Mouse (Mus musculus): ENCODE results near the gene Prr3. TPM values are rescaled to one million over a fixed set of nuclear protein-coding genes. Genes with fewer than 3 reads are reported as not detected.

Gene Prr3
- total RNA-seq, 2 experiments from 2014 or later, result 57.4 to 57.6 TPM

DNA sequence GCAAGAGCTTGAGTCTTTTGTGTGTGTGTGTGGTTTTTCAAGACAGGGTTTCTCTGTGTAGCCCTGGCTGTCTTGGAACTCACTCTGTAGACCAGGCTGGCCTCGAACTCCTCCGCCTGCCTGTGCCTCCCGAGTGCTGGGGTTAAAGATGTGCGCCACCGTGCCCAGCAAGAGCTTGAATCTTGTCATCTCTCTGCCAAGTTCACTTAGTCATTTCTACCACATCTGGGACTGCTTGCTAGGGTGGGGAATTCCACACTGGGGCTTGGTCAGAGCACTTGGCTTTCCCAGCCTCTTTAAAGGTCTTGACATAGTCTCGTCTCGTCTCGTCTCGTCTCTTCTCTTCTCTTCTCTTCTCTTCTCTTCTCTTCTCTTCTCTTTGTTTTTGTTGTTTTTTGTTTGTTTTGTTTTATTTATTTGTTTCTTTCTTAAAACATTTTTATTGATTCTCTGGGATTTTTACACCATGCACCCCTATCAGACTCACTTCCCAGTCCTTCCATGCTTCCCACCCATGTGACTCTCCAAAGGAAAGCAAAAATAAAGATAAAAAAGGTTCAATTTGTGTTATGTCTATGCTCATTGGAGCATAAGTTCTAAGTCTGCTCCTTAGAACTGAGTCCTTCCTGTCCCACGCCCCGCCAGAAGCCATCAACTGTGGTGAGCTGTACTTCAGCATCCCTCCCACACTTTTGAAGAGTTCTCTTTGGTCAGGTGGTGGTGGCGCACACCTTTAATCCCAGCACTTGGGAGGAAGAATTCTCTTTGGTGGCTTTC lies 21.3 kb upstream of the Prr3 start:
- DNase-seq (ENCODE audit: low spot score in 2 of 2), result no peak
- intact Hi-C loops (cut with DNase I), result no loop called here

DNA sequence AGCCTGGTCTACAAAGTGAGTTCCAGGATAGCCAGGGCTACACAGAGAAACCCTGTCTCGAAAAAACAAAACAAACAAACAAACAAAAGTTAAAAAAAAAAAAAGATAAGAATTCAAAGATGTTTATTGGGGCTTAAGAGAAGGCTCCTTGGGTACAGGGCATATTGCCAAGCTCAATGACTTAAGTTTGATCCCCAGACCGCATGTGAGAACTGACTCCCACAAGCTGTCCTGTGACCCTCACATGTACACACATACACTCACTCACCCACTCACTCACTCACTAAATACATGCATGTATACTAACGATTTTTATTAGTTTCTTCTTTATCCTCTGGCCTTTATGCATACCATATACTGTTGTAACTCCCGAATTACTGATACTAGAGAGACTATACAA lies 20.3 kb upstream of the Prr3 start:
- no peak for DNase-seq (ENCODE audit: low spot score in 2 of 2)
- intact Hi-C loops (cut with DNase I), result no loop called here

DNA sequence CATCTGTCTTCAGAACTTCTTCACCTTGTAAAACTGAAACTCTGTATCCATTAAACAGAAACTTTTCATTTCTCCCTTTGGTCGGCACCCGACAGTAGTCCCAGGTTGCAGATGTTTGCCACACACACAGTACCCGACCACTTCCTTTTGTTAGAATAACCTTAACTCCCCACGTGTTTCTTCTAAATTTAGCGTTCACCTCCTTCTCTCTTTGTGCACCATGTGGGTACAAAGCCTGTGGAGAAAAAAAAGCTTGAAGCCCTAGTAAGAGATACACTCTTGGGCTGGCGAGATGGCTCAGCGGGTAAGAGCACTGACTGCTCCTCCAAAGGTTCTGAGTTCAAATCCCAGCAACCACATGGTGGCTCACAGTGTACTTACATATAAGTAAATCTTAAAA lies 19.3 kb upstream of the Prr3 start:
- no peak for DNase-seq (ENCODE audit: low spot score in 2 of 2)
- intact Hi-C loops (cut with DNase I), result loop anchor here (5.0 kb wide), 2 partner anchors 113 to 193 kb away; partner anchors contain the start of gene H2-T3

DNA sequence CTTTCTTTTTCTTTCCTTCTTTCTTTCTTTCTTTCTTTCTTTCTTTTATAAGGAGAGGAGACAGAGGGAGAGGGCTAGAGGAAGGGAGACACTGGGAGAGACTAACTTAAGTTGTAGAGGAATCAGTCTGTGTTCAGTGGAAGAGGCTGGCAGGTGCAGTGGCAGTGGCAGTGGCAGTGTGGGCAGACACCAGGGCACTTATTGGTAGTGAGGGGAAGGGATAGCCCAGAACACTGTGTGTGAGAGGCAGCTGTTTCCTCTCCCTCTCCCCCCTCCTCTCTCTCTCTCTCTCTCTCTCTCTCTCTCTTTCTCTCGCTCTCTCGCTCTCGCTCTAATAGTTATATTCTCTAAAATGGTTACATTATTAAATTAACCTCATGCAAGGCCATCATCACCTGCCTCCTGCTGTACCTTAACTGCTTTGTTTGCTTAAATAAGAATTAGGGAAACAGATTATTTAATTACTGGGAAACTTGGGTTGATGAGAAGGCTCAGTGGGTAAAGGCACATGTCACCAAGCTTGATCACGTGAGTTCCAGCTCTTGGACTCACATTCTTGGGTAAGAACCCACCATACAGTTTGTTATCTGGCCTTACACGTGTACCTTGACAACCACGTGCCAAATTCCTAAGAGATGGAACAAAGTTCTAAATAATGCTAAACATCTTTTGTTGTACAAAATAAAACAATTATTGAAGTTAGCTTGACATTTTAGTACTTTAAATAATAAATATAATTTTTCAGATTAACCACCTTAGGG lies 18.7 kb upstream of the Prr3 start:
- DNase-seq (ENCODE audit: low spot score in 2 of 2), result no peak
- intact Hi-C loops (cut with DNase I), result loop anchor here (5.0 kb wide), 2 partner anchors 114 to 194 kb away; partner anchors contain the start of gene H2-T3

DNA sequence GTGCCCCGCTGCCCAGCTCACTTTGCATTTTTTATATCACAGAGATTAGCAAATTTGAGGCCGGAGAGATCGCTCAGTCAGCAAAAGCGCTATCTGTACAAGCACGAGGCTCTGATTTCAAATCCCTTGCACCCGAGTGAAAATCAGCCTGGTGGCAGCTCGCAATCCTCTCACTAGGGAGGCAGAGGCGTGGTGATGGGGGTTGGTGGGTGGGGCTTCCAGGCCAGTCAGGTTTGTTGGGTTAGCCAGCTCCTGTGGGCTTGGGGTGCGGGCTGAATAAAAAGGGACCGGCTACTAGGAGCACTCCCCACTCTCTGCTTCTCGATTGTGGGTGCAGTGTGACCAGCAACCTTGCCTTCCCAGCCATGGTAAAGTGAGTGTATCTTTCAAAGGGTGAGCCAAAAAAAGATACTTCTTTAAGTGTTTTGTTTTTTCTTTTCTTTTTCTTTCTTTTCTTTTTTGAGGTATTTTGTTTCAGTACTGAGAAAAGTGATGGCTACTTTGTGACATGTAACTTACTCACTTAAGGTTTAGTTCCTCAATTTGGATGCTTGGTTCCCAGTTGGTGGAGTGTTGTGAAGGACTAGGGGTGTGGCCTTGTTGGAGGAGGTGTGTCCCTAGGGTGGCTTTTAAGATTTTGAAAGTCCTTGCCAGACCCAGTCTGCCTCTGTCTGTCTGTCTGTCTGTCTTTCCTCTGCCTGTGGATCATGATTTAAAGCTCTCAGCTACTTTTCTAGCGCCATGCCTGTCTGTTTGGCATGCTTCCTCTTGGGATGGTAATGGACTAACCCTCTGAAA lies 17.9 kb upstream of the Prr3 start:
- DNase-seq (ENCODE audit: low spot score in 2 of 2), result no peak
- intact Hi-C loops (cut with DNase I), result loop anchor here (2.0 to 5.0 kb wide), 3 partner anchors 39 to 194 kb away; partner anchors contain the start of gene H2-T3

DNA sequence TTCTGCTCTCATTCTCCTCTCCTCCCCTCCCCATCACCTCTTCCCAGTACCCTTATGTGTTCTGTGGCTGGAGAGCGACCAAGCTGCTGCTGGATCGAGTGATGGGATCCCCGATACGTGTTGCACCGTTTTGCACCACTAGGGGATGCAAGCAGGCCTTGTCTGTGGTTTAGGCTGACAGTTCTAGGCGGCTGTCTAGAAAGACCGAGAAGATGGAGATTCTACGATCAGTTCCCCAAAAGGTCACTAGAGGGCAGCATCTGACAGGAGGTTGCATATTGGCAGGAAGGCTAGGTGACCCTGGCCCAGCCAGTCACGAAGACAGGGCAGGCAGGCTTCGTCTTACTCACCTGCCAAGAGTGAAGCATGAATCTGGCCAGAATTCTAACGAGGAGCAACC lies 16.9 kb upstream of the Prr3 start:
- peak; percentile 95 to 97 for DNase-seq (ENCODE audit: low spot score in 2 of 2)
- intact Hi-C loops (cut with DNase I), result loop anchor here (2.0 to 5.0 kb wide), 3 partner anchors 40 to 195 kb away; partner anchors contain the start of gene H2-T3

GRCm38 (mm10) chr17:35994879-35995240 lies 14.8 kb upstream of the Prr3 start:
- intact Hi-C loops (cut with DNase I), result loop anchor here (5.0 kb wide), 2 partner anchors 117 to 197 kb away; partner anchors contain the start of gene H2-T3

GRCm38 (mm10) chr17:35994175-35994878 lies 14.3 kb upstream of the Prr3 start:
- intact Hi-C loops (cut with DNase I), result no loop called here

More at GRCm38 (mm10) chr17:35994879-35995240, 14.8 kb upstream of the Prr3 start:
- DNase-seq (ENCODE audit: low spot score in 2 of 2), result no peak

GRCm38 (mm10) chr17:35993675-35994074 lies 13.6 kb upstream of the Prr3 start:
- intact Hi-C loops (cut with DNase I), result loop anchor here (2.0 kb wide), 1 partner anchor 57 kb away; no protein-coding TSS in a partner anchor
- peak; percentile 83 to 84 for DNase-seq (ENCODE audit: low spot score in 2 of 2)

More at GRCm38 (mm10) chr17:35994175-35994878, 14.3 kb upstream of the Prr3 start:
- peak; percentile 80 to 86 for DNase-seq (ENCODE audit: low spot score in 2 of 2)

- DNase-seq (ENCODE audit: low spot score in 2 of 2), result no peak
- intact Hi-C loops (cut with DNase I), result loop anchor here (2.0 kb wide), 1 partner anchor 55 kb away; no protein-coding TSS in a partner anchor
Observed at GRCm38 (mm10) chr17:35991781-35992180, 11.7 kb upstream of the Prr3 start.

GRCm38 (mm10) chr17:35981776-35982175 lies 1.7 kb upstream of the Prr3 start:
- intact Hi-C loops (cut with DNase I), result no loop called here
- no peak for DNase-seq (ENCODE audit: low spot score in 2 of 2)

GRCm38 (mm10) chr17:35980363-35980754 lies 323 bp upstream of the Prr3 start:
- peak; percentile 41 to 52 for DNase-seq (ENCODE audit: low spot score in 2 of 2)
- intact Hi-C loops (cut with DNase I), result no loop called here

GRCm38 (mm10) chr17:35978811-35979400 lies 1.1 kb downstream of the Prr3 start:
- DNase-seq (ENCODE audit: low spot score in 2 of 2), result peak in 1 of 2 experiments; percentile 87
- intact Hi-C loops (cut with DNase I), result loop anchor here (10.0 kb wide), 1 partner anchor 154 kb away; the partner anchor contains the start of genes Flot1 and Ier3

DNA sequence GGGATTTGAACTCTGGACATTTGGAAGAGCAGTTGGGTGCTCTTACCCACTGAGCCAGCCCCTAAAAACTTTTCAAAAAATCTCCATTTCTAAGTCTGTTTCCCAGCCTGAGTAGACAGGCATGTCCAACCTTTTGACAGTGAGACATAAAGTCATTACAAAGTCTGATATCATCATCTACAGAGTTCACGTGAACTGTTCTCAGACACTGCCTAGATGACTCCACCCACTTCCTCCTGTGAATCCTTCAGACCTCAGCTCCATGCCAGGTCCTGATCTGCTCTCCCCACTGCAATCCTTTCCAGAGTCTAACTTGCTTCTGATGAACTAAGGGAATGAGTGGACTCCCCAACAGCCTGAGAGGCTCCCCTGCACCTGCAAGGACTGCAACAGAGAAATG lies 7.9 kb downstream of the Prr3 start:
- DNase-seq (ENCODE audit: low spot score in 2 of 2), result no peak
- intact Hi-C loops (cut with DNase I), result loop anchor here (10.0 kb wide), 1 partner anchor 147 kb away; the partner anchor contains the start of genes Flot1 and Ier3

GRCm38 (mm10) chr17:35969418-35970389 lies 10.3 kb downstream of the Prr3 start, which contains the start of gene Abcf1:
TSS of gene Abcf1 (minus strand) at chr17:35969761.
- intact Hi-C loops (cut with DNase I), result loop anchor here (5.0 to 10.0 kb wide), 2 partner anchors 42 to 145 kb away; partner anchors contain the start of genes Flot1 and Ier3

GRCm38 (mm10) chr17:35967621-35968020 lies 12.4 kb downstream of the Prr3 start:
- intact Hi-C loops (cut with DNase I), result loop anchor here (5.0 kb wide), 1 partner anchor 40 kb away; no protein-coding TSS in a partner anchor
- no peak for DNase-seq (ENCODE audit: low spot score in 2 of 2)

More at GRCm38 (mm10) chr17:35969418-35970389, 10.3 kb downstream of the Prr3 start, which contains the start of gene Abcf1:
- DNase-seq (ENCODE audit: low spot score in 2 of 2), result peak; percentile 98

DNA sequence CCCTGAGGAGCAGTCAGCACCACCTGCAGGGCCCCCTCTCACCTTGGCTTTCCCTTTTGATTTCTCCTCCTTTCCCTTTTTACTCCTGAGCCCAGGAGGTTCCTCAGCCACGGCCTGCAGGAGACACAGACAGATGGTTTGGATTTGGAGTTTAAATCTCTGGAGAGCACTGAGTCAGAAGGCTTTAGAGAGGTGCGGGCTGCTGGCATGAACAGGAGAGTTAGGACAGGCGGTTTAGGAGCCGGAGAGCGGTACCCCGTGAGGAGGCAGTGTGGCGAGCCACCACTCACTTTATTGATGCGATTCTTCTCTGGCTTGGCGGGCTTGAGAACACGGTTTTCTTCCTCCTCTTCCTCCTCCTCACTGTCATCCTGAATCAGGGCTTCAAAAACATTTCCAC lies 16.8 kb downstream of the Prr3 start:
- intact Hi-C loops (cut with DNase I), result no loop called here
- DNase-seq (ENCODE audit: low spot score in 2 of 2), result no peak
